Mouse (Mus musculus) left cerebral cortex, postnatal 25 days (tissue): Measurements from ENCODE around the gene AU040320. TPM values are rescaled to one million over a fixed set of nuclear protein-coding genes. Genes with fewer than 3 reads are reported as not detected.
A peak's percentile ranks its signal among the peaks of the same experiment; 100 is the strongest.

Source experiments
- DNase-seq, 2 experiments: peaks; one replicate each; pipeline ENCODE4 v3.0.0; 2022; ENCODE audit warnings: low spot score in 2 of 2, mixed read lengths in 1 of 2
- intact Hi-C: fragments of 180-260 bp; cut with DNase I; formaldehyde crosslinking; loops from one replicate; pipeline ENCODE4 v1.15.1; 2025
- total RNA-seq, 2 experiments: library from RNA; stranded (reverse); gene quantifications; 2 replicates each; pipeline ENCODE4 v1.2.3; 2021

Gene AU040320
- total RNA-seq, 2 experiments from 2014 or later: 51.5 to 65.0 TPM

GRCm38 (mm10) chr4:126748381-126748780 lies 5.0 kb upstream of the AU040320 start:
- intact Hi-C loops: no loop called here

GRCm38 (mm10) chr4:126749553-126749952 lies 3.8 kb upstream of the AU040320 start:
- intact Hi-C loops: no loop called here
- peak; percentile 46 to 85 for DNase-seq

More at GRCm38 (mm10) chr4:126748381-126748780, 5.0 kb upstream of the AU040320 start:
- no peak for DNase-seq

GRCm38 (mm10) chr4:126750046-126750683 lies 3.2 kb upstream of the AU040320 start:
- peak; percentile 74 for DNase-seq
- intact Hi-C loops: loop anchor here (5.0 kb wide), 2 partner anchors 42 to 548 kb away; partner anchors contain the start of gene Thrap3

GRCm38 (mm10) chr4:126750863-126751555 lies 2.3 kb upstream of the AU040320 start:
- intact Hi-C loops: loop anchor here (5.0 kb wide), 2 partner anchors 41 to 549 kb away; partner anchors contain the start of gene Thrap3
- DNase-seq: no peak

- intact Hi-C loops: loop anchor here (2.0 to 5.0 kb wide), 3 partner anchors 41 to 549 kb away; partner anchors contain the start of gene Thrap3
- peak in 1 of 2 experiments; percentile 63 for DNase-seq
Observed at GRCm38 (mm10) chr4:126751556-126752023, 1.8 kb upstream of the AU040320 start.

- DNase-seq: peak; percentile 41 to 52
- intact Hi-C loops: loop anchor here (2.0 to 5.0 kb wide), 3 partner anchors 40 to 550 kb away; partner anchors contain the start of gene Thrap3
Observed at GRCm38 (mm10) chr4:126752024-126752607, 1.2 kb upstream of the AU040320 start.

GRCm38 (mm10) chr4:126752608-126753141 lies 669 bp upstream of the AU040320 start:
- DNase-seq: peak; percentile 11 to 43
- intact Hi-C loops: loop anchor here (2.0 to 5.0 kb wide), 3 partner anchors 40 to 550 kb away; partner anchors contain the start of gene Thrap3

- DNase-seq: no peak
- intact Hi-C loops: loop anchor here (5.0 kb wide), 2 partner anchors 38 to 552 kb away; partner anchors contain the start of gene Thrap3
Observed at GRCm38 (mm10) chr4:126754231-126754611, 877 bp downstream of the AU040320 start.

- no peak for DNase-seq
- intact Hi-C loops: loop anchor here (5.0 kb wide), 2 partner anchors 37 to 553 kb away; partner anchors contain the start of gene Thrap3
Observed at GRCm38 (mm10) chr4:126754736-126755374, 1.5 kb downstream of the AU040320 start.

GRCm38 (mm10) chr4:126756766-126757165 lies 3.4 kb downstream of the AU040320 start:
- intact Hi-C loops: no loop called here

GRCm38 (mm10) chr4:126758299-126758698 lies 5.0 kb downstream of the AU040320 start:
- intact Hi-C loops: no loop called here
- DNase-seq: no peak

More at GRCm38 (mm10) chr4:126756766-126757165, 3.4 kb downstream of the AU040320 start:
- no peak for DNase-seq

- intact Hi-C loops: no loop called here
- no peak for DNase-seq
Observed at GRCm38 (mm10) chr4:126759435-126759834, 6.1 kb downstream of the AU040320 start.

- DNase-seq: no peak
- intact Hi-C loops: no loop called here
Observed at GRCm38 (mm10) chr4:126762586-126763359, 9.4 kb downstream of the AU040320 start.

- DNase-seq: no peak
Observed at GRCm38 (mm10) chr4:126763483-126763882, 10.1 kb downstream of the AU040320 start.

GRCm38 (mm10) chr4:126769800-126770563 lies 16.6 kb downstream of the AU040320 start:
- no peak for DNase-seq
- intact Hi-C loops: no loop called here

More at GRCm38 (mm10) chr4:126763483-126763882, 10.1 kb downstream of the AU040320 start:
- intact Hi-C loops: no loop called here

- intact Hi-C loops: no loop called here
- no peak for DNase-seq
Observed at GRCm38 (mm10) chr4:126770831-126771230, 17.5 kb downstream of the AU040320 start.

- no peak for DNase-seq
- intact Hi-C loops: no loop called here
Observed at GRCm38 (mm10) chr4:126773871-126774270, 20.5 kb downstream of the AU040320 start.

- intact Hi-C loops: no loop called here
- no peak for DNase-seq
Observed at GRCm38 (mm10) chr4:126775182-126775581, 21.8 kb downstream of the AU040320 start.
